Mouse (Mus musculus) kidney, postnatal 10 days (tissue): ENCODE results near the gene Spata31.

ENCODE experiments used
- DNase-seq: peaks from one replicate; pipeline ENCODE4 v3.0.0; 2021; ENCODE audit warnings: mixed read lengths

The Spata31 gene

DNA sequence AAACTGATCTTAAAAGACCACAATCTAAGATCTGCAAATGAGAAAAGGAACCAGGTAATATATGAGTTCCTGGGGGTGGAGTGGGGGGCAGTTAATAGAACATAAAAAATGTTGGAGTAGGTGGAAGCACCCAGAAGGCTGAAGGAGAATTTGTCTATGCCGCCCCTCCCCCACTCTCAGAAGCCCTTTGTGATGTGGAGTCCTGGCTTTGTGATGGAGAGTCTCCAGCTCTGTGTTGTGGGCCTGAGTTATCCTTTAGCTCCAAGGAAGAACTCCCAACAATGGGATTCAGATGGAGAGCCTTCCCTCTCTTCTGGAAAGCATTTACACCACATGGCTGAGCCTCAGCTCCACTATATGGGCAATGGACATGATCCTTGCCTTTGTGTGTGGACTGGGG lies at the start of gene Spata31:
TSS of gene Spata31 (plus strand) at position 216 of the 400 bp plus-strand sequence.
- no peak for DNase-seq

DNA sequence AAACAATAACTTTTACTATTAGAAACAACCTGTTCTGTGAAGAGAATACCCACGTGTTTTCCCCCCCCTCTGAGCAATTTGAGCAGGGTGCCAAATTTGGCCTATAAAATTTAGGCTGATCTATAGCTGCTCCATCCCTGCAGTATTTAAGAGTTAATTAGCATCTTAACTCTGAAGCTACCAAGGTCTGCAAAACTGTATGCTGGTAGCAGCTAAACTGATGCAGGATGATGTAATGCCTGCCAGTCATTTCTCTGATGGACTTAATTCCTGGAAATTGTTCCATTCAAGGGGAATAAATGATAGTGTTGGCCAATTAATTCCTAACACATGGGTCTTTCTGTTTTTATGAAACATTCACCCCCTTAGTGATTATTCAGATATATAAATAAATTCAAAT lies 14.1 kb upstream of the Spata31 start:
- no peak for DNase-seq

DNA sequence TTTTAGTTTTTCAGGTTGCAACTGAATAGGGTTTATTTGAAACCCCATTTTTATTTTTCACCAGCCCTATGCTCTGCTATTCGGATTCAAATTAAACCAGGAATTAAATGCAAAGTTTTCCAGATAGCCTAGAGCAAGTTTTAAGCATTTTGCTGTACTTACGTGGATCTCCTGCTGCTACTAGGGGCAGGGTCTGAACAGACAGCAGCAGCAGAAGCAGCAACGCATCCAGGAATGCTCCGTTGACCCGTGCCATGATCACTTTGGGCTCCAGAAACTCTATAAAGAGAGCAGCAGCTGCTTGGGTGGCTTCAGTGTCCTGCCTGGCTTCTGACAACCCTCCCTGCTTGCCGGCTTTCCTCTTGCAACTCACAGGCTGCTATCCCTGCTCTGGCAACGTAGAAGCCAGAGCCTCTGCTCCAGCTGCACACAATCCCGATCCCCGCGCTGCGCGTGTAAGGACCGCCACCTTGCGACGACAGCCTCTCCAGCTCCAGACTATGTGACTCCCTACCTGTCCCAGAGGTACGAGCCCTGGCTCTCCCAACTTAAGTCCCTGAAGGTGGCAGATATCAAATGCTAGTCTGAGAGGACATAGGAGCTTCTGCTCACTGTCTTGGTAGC lies 13.5 kb upstream of the Spata31 start, which contains the start of gene Cntnap3:
TSS of gene Cntnap3 (minus strand) at position 371 of the 624 bp plus-strand sequence.
- DNase-seq = peak; percentile 47
